Mouse (Mus musculus) brain, embryonic 14.5 days (tissue): Measurements from ENCODE around the gene Evx2. TPM values are rescaled to one million over a fixed set of nuclear protein-coding genes. Genes with fewer than 3 reads are reported as not detected.
A peak's percentile ranks its signal among the peaks of the same experiment; 100 is the strongest.

ENCODE experiments used
- DNase-seq: peaks from one replicate; pipeline ENCODE4 v3.0.0-alpha.2; 2011; ENCODE audit warnings: low read depth
- CTCF ChIP-seq: fragments of 200-500 bp; IDR thresholded peaks from 2 replicates; pipeline ENCODE4 v1.5.1; 2012; ENCODE audit warnings: inconsistent platforms, mild to moderate bottlenecking, moderate library complexity, borderline replicate concordance; ENCODE audit not compliant: insufficient read depth, insufficient read length; ENCODE audit errors: extremely low read depth
- POLR2A ChIP-seq: fragments of 200-500 bp; IDR thresholded peaks from 2 replicates; pipeline ENCODE4 v1.6.1; 2012; ENCODE audit warnings: mild to moderate bottlenecking, inconsistent platforms, borderline replicate concordance; ENCODE audit not compliant: poor library complexity, insufficient read depth, insufficient read length, severe bottlenecking; ENCODE audit errors: extremely low read depth
- polyA plus RNA-seq: library from polyadenylated mRNA; depleted of rRNA; stranded (reverse); fragments of >200 nt; gene quantifications from 2 replicates; pipeline ENCODE4 v1.2.3, GENCODE M21; 2012

The Evx2 gene
- polyA plus RNA-seq, 1 experiment, result 4.6 TPM

GRCm38 (mm10) chr2:74667191-74667841, 8.0 kb upstream of the Evx2 start:
- TF ChIP-seq CTCF, result no peak
- no peak for TF ChIP-seq POLR2A
- DNase-seq, result no peak

GRCm38 (mm10) chr2:74666411-74666810, 7.1 kb upstream of the Evx2 start:
- DNase-seq, result no peak
- TF ChIP-seq POLR2A (no peak), CTCF (no peak)

- peak; percentile 86 for DNase-seq
- TF ChIP-seq POLR2A (no peak), CTCF (peak; percentile 92)
Measured at GRCm38 (mm10) chr2:74663291-74663925, 4.1 kb upstream of the Evx2 start.

DNA sequence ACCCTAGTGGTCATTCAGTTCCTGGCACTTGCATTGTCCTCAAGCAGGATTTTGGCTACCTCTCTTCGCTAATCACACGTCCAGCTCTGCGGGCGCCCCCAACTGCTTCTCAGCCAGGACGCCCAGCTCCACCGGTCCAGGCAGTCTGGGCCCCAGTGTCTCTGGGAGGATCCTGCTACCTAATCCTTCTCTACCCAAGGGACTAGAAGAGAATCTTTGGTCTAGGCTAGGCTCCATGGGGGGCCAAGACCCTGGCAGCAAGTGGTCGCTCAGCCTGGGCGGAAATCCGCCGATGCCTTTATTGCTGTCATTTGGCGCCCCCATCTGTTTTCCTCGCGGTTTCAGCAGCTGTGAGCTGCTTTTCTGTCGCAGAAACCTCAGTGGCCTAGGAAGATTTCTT, 2.3 kb upstream of the Evx2 start:
- TF ChIP-seq CTCF (peak; percentile 78), POLR2A (no peak)
- DNase-seq, result peak; percentile 89

GRCm38 (mm10) chr2:74660421-74661375, 1.3 kb upstream of the Evx2 start:
- DNase-seq, result peak; percentile 25
- TF ChIP-seq POLR2A, result no peak
- TF ChIP-seq CTCF, result no peak

- no peak for TF ChIP-seq CTCF
- TF ChIP-seq POLR2A, result no peak
- DNase-seq, result peak; percentile 68
Measured at GRCm38 (mm10) chr2:74658667-74659371, 538 bp downstream of the Evx2 start.

DNA sequence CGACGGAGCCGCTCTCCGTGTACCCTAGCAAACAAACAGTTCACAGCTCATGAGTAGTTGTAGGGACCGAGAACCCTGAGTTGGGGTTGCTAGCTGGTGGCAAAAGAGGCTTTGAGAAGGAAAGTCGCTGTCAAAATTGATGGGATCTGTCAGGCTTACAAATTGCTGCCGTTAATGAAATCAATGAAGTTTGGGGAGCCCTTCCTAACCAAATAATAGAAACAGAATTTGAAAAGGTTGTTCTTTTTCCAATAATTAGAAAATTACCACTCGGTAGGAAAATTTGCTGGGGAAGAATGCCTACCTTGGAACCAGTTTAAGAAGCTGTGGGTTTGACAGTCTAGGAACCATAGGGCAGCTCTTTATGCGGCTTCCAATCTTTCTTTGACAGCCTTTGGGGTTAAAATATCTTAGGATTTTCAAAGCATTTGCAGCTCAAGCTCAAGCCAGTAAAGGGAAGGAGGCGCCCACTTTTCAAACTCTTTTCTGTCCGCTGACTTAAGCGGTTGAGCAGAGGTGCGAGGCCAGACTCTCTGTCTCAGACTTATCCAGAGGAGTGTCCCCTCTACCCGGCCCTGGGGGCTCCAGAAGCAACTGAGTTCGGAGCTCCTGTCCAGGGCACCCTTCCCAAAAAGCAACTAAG, 1.2 kb downstream of the Evx2 start:
- TF ChIP-seq POLR2A (no peak), CTCF (no peak)
- DNase-seq, result peak; percentile 61

DNA sequence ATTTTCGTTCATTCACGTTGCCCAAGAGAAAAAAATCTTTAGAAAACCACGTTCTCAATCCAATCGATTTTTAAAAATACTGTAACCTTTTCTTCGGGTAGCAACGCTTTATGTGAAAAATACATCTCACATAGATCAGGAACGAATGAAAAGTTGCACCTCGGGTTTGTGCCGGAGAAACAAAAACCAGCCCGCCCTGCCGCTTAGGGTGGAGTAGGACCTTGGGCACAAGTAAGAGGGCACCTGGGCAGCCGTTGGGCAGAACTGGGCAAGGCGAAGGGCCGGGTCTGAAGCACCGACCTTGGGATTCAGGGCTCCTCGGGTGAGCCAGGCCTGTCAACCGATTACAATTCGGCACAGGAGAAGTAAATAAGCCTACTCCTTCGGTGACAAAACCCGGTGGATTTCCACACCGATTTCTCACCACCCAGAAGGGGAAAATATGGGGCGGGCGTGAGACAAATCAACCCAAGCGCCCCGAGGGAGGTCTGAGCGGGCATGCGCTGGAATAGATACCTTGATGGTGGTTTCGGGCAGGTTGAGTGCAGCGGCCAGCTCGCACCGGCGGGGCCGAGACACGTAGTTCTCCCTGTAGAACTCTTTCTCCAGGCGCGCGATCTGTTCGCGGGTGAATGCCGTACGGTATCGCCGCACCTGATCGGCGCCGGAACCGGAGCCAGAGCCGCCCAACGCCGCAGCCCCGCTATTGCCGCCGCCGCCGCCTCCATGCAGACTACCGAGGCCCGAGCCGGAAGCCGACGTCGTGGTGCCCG, 1.9 kb downstream of the Evx2 start:
- TF ChIP-seq POLR2A (no peak), CTCF (no peak)
- peak; percentile 56 for DNase-seq

GRCm38 (mm10) chr2:74656632-74657021, 2.7 kb downstream of the Evx2 start:
- DNase-seq, result peak; percentile 56
- no peak for TF ChIP-seq CTCF
- TF ChIP-seq POLR2A, result no peak
